Mouse (Mus musculus) E14TG2a.4 (cell line): ENCODE data around the gene Efna5.

Experiments used
- H3K27me3 ChIP-seq: 2 replicates; pipeline ENCODE4 v1.6.1; 2014; ENCODE audit warnings: low read length, control low read depth; ENCODE audit not compliant: insufficient read depth
- H3K36me3 ChIP-seq: 2 replicates; pipeline ENCODE4 v1.6.1; 2014; ENCODE audit warnings: low read length, control low read depth; ENCODE audit not compliant: insufficient read depth
- H3K4me1 ChIP-seq: replicated peaks from 2 replicates; pipeline ENCODE4 v1.6.1; 2014; ENCODE audit warnings: low read depth, low read length, control low read depth
- H3K4me3 ChIP-seq: replicated peaks from 2 replicates; pipeline ENCODE4 v1.5.1; 2014; ENCODE audit warnings: mild to moderate bottlenecking, low read length
- H3K9me3 ChIP-seq: 2 replicates; pipeline ENCODE4 v1.6.1; 2014; ENCODE audit warnings: low read length, control low read depth
- CTCF ChIP-seq: conservative IDR thresholded peaks from 2 replicates; pipeline ENCODE4 v1.5.1; 2014; ENCODE audit warnings: low read length
- NANOG ChIP-seq: IDR thresholded peaks from 2 replicates; pipeline ENCODE4 v1.6.1; 2014; ENCODE audit warnings: borderline replicate concordance, low read length, mixed read lengths
- POU5F1 ChIP-seq: IDR thresholded peaks from 2 replicates; pipeline ENCODE4 v1.6.1; 2014; ENCODE audit warnings: low read length, borderline replicate concordance

The Efna5 gene

GRCm38 (mm10) chr17:62579618-62580017 lies 301.5 kb downstream of the Efna5 start:
- TF ChIP-seq CTCF (no peak), POU5F1 (no peak), NANOG (no peak)
- Histone ChIP-seq H3K27me3 (no peaks in the 10 kb centered on the region), H3K9me3 (peaks cover 19% of the 10 kb centered on the region), H3K4me3 (no peak overlapping the region), H3K36me3 (no peaks in the 10 kb centered on the region), H3K4me1 (no peaks in the 10 kb centered on the region)

GRCm38 (mm10) chr17:62574499-62575265 lies 306.4 kb downstream of the Efna5 start:
- H3K36me3 ChIP-seq = no peaks in the 10 kb centered on the region
- H3K9me3 ChIP-seq = peaks cover 16% of the 10 kb centered on the region; the same call in 1 of the 2 replicates
- H3K4me3 ChIP-seq = no peak overlapping the region
- no peaks in the 10 kb centered on the region for H3K4me1 ChIP-seq
- no peaks in the 10 kb centered on the region for H3K27me3 ChIP-seq
- no peak for TF ChIP-seq POU5F1
- TF ChIP-seq NANOG = no peak
- TF ChIP-seq CTCF = no peak

- no peak overlapping the region for H3K4me3 ChIP-seq
- no peaks in the 10 kb centered on the region for H3K36me3 ChIP-seq
- no peaks in the 10 kb centered on the region for H3K9me3 ChIP-seq
- no peaks in the 10 kb centered on the region for H3K4me1 ChIP-seq
- TF ChIP-seq NANOG (no peak), CTCF (no peak), POU5F1 (no peak)
- no peaks in the 10 kb centered on the region for H3K27me3 ChIP-seq
Measured at GRCm38 (mm10) chr17:62570101-62570500, 311.0 kb downstream of the Efna5 start.

GRCm38 (mm10) chr17:62568019-62568418 lies 313.1 kb downstream of the Efna5 start:
- Histone ChIP-seq H3K4me1 (no peaks in the 10 kb centered on the region), H3K9me3 (no peaks in the 10 kb centered on the region), H3K36me3 (no peaks in the 10 kb centered on the region), H3K27me3 (no peaks in the 10 kb centered on the region), H3K4me3 (no peak overlapping the region)
- TF ChIP-seq CTCF (no peak), NANOG (no peak), POU5F1 (no peak)

GRCm38 (mm10) chr17:62565632-62566031 lies 315.5 kb downstream of the Efna5 start:
- H3K4me3 ChIP-seq = no peak overlapping the region
- H3K9me3 ChIP-seq = 0 out of 2 replicates have a peak, but pooled peaks cover 2% of the 10 kb centered on the region
- H3K27me3 ChIP-seq = no peaks in the 10 kb centered on the region
- no peaks in the 10 kb centered on the region for H3K4me1 ChIP-seq
- TF ChIP-seq POU5F1 = no peak
- no peak for TF ChIP-seq NANOG
- no peaks in the 10 kb centered on the region for H3K36me3 ChIP-seq

GRCm38 (mm10) chr17:62562439-62562838 lies 318.7 kb downstream of the Efna5 start:
- no peak for TF ChIP-seq NANOG
- TF ChIP-seq POU5F1 = no peak
- TF ChIP-seq CTCF = no peak
- H3K4me3 ChIP-seq = no peak overlapping the region
- H3K4me1 ChIP-seq = no peaks in the 10 kb centered on the region
- peaks cover 12% of the 10 kb centered on the region for H3K9me3 ChIP-seq
- H3K27me3 ChIP-seq = no peaks in the 10 kb centered on the region
- H3K36me3 ChIP-seq = no peaks in the 10 kb centered on the region

- no peak for TF ChIP-seq POU5F1
- no peak for TF ChIP-seq NANOG
- TF ChIP-seq CTCF = no peak
- Histone ChIP-seq H3K4me3 (no peak overlapping the region), H3K27me3 (no peaks in the 10 kb centered on the region), H3K9me3 (peaks cover 37% of the 10 kb centered on the region), H3K4me1 (no peaks in the 10 kb centered on the region), H3K36me3 (no peaks in the 10 kb centered on the region)
Measured at GRCm38 (mm10) chr17:62557215-62557614, 323.9 kb downstream of the Efna5 start.
